24 mouse cellular contexts compared by ENCODE assay signal in the genomic region with DNA sequence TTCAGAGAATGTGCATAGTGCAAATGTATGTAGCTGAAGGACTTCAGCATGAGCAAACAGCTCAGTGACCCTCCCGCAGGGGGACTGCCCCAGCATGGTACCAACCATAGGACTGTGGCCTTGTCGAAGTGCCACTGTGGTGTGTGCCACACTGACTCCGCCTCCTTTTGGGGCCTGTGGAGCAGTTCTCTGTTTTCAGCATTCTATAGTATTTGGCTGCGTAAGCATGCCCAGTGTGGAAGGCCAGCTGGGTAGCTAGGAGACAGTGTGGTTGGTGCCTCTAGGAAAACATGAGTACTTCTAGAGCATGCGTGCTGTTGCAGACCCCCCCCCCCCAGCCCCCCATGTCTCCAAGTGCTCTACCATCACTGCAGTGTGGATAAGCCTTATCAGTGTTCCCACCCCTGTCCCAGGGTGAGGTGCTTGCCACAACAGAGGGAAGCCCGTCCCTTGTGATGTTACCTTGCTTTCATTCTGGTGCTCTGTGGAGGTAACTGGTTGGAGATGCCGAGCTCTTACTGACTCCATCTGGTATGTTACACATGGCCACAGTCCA. TPM values are rescaled to one million over a fixed set of nuclear protein-coding genes. Genes with fewer than 3 reads are reported as not detected.
DNase-seq lines count a peak whose midpoint lies in the region; ATAC-seq and TF ChIP-seq lines count a peak whose summit lies in the region.
"Had no signal": no experiment of that assay in that cellular context is flagged by ENCODE, and none has a peak within 500 bp of the region (broad histone marks: within the 10 kb centered on the region; RNA-seq: fewer than 3 reads in every experiment).

No protein-coding gene starts in this region.

- WGBS in hindbrain, postnatal 0 days: 87% methylated on average over 7 of the region's 7 CpGs
- 93% methylated on average over 6 of the region's 7 CpGs for WGBS in hindbrain, embryonic 11.5 days
- 69% methylated on average over 7 of the region's 7 CpGs for WGBS in liver, embryonic 11.5 days

- TF ChIP-seq CTCF in hindbrain, postnatal 0 days (IDR thresholded peaks at IDR 0.05; ENCODE audit: low read depth): no peak
- no peak for TF ChIP-seq CTCF in MEL (IDR thresholded peaks at IDR 0.05 in 2 of 3, conservative IDR thresholded peaks at IDR 0.05 in 1 of 3; ENCODE audit: control insufficient read depth in 1 of 3, insufficient read depth in 1 of 3, low read depth in 2 of 3, low read length in 3 of 3, poor library complexity in 1 of 3, severe bottlenecking in 1 of 3)

- no peak overlapping the region for H3K4me2 ChIP-seq in hindbrain, postnatal 0 days (ENCODE audit: low read depth, low read length)
- no peak overlapping the region for H3K4me2 ChIP-seq in hindbrain, embryonic 11.5 days (replicated peaks; ENCODE audit: low read depth, low read length)
- peak overlapping the region; percentile 38 for H3K4me2 ChIP-seq in liver, embryonic 11.5 days
- H3K4me2 ChIP-seq: embryonic facial prominence, embryonic 15.5 days had no signal

- H3K9me3 ChIP-seq in hindbrain, postnatal 0 days (ENCODE audit: low read length): no peaks in the 10 kb centered on the region
- no peaks in the 10 kb centered on the region for H3K9me3 ChIP-seq in hindbrain, embryonic 11.5 days (ENCODE audit: control insufficient read depth, low read length)
- no peaks in the 10 kb centered on the region for H3K9me3 ChIP-seq in MEL (replicated peaks; ENCODE audit: insufficient read depth, low read length)
- H3K9me3 ChIP-seq in liver, embryonic 11.5 days (ENCODE audit: control insufficient read depth, low read length): no peaks in the 10 kb centered on the region
- H3K9me3 ChIP-seq: embryonic facial prominence, embryonic 15.5 days had no signal

- H3K27ac ChIP-seq in hindbrain, postnatal 0 days: no peak overlapping the region
- H3K27ac ChIP-seq in hindbrain, embryonic 11.5 days (ENCODE audit: low read depth, low read length): no peak overlapping the region
- peak overlapping the region; percentile 44 for H3K27ac ChIP-seq in MEL (ENCODE audit: control insufficient read depth, low read depth, low read length)
- H3K27ac ChIP-seq in liver, embryonic 11.5 days (ENCODE audit: low read depth, low read length): peak overlapping the region; percentile 55; the same call in 1 of the 2 replicates
- H3K27ac ChIP-seq: embryonic facial prominence, embryonic 15.5 days; kidney, postnatal 0 days had no signal

- peak; percentile 51 to 79 for TF ChIP-seq EP300 in MEL (IDR thresholded peaks at IDR 0.05; ENCODE audit: low read depth in 1 of 2, low read length in 2 of 2)

- no peak for TF ChIP-seq POLR2A in MEL (IDR thresholded peaks at IDR 0.05; ENCODE audit: control insufficient read depth in 1 of 2, insufficient read depth in 1 of 2, low read depth in 1 of 2, low read length in 2 of 2, poor library complexity in 1 of 2)

- peak; percentile 22; the same call in 1 of the 2 replicates for ATAC-seq in hindbrain, postnatal 0 days
- ATAC-seq in hindbrain, embryonic 11.5 days (ENCODE audit: low FRiP score): no peak
- peak; percentile 94 for ATAC-seq in liver, embryonic 11.5 days (replicated peaks; ENCODE audit: low FRiP score)
- peak; percentile 70 for ATAC-seq in megakaryocyte progenitor cell, adult 5-6 weeks (replicated peaks; ENCODE audit: poor library complexity)
- ATAC-seq: hindbrain, embryonic 16.5 days; intestine, postnatal 0 days; lung, postnatal 0 days had no signal

- TF ChIP-seq RAD21 in MEL (IDR thresholded peaks at IDR 0.05; ENCODE audit: low read depth, low read length): no peak

- H3K79me2 ChIP-seq in MEL (ENCODE audit: control insufficient read depth, insufficient read depth, low read length, poor library complexity): no peaks in the 10 kb centered on the region

- H3K36me3 ChIP-seq in hindbrain, postnatal 0 days (ENCODE audit: insufficient read depth, low read length): peaks cover 73% of the 10 kb centered on the region
- peaks cover 17% of the 10 kb centered on the region for H3K36me3 ChIP-seq in hindbrain, embryonic 11.5 days (ENCODE audit: control insufficient read depth, insufficient read depth, low read length)
- peaks cover 27% of the 10 kb centered on the region in 2 experiments for H3K36me3 ChIP-seq in MEL (ENCODE audit: control insufficient read depth in 1 of 2, insufficient read depth in 2 of 2, low read length in 2 of 2)
- peaks cover 63% of the 10 kb centered on the region for H3K36me3 ChIP-seq in liver, embryonic 11.5 days (ENCODE audit: control insufficient read depth, insufficient read depth, low read length)

- no peak for DNase-seq in hindbrain, postnatal 0 days (ENCODE audit: low spot score)
- no peak for DNase-seq in hindbrain, embryonic 11.5 days (ENCODE audit: low spot score)
- peak; percentile 71 for DNase-seq in MEL (ENCODE audit: low read depth, low spot score)
- DNase-seq in liver, embryonic 11.5 days (ENCODE audit: low spot score): peak; percentile 41
- no peak for DNase-seq in right cerebral cortex, postnatal 4 days
- DNase-seq in ovary, postnatal 14 days (ENCODE audit: low spot score): no peak
- no peak for DNase-seq in cerebellum, postnatal 10 days
- DNase-seq: adrenal gland, postnatal 10 days; cerebellum, adult 11-12 months; cerebellum, postnatal 25 days; gastrocnemius, postnatal 10 days; heart, adult 11 months; heart, postnatal 4 days; layer of hippocampus, postnatal 36 days; midbrain, embryonic 14.5 days; thymus, postnatal 25 days had no signal

- H3K4me3 ChIP-seq in hindbrain, postnatal 0 days (ENCODE audit: low read length): no peak overlapping the region
- no peak overlapping the region for H3K4me3 ChIP-seq in hindbrain, embryonic 11.5 days (ENCODE audit: low read depth, low read length)
- H3K4me3 ChIP-seq in MEL (ENCODE audit: control insufficient read depth in 1 of 2, insufficient read depth in 1 of 2, low read depth in 2 of 2, low read length in 2 of 2): no peak overlapping the region
- H3K4me3 ChIP-seq in liver, embryonic 11.5 days (ENCODE audit: low read depth, low read length): no peak overlapping the region
- H3K4me3 ChIP-seq: embryonic facial prominence, embryonic 15.5 days had no signal

- no peaks in the 10 kb centered on the region for H3K4me1 ChIP-seq in hindbrain, postnatal 0 days (ENCODE audit: insufficient read depth, low read length)
- H3K4me1 ChIP-seq in hindbrain, embryonic 11.5 days (replicated peaks; ENCODE audit: control insufficient read depth, insufficient read depth, low read length): no peaks in the 10 kb centered on the region
- peaks cover 11 to 25% of the 10 kb centered on the region in 2 experiments for H3K4me1 ChIP-seq in MEL (ENCODE audit: control insufficient read depth in 1 of 2, insufficient read depth in 2 of 2, low read length in 2 of 2)
- H3K4me1 ChIP-seq in liver, embryonic 11.5 days (replicated peaks; ENCODE audit: control insufficient read depth, insufficient read depth, low read length): peaks cover 27% of the 10 kb centered on the region
- H3K4me1 ChIP-seq: embryonic facial prominence, embryonic 15.5 days had no signal

- no peak overlapping the region for H3K9ac ChIP-seq in hindbrain, postnatal 0 days (replicated peaks; ENCODE audit: low read length)
- no peak overlapping the region for H3K9ac ChIP-seq in hindbrain, embryonic 11.5 days (ENCODE audit: low read depth, low read length)
- no peak overlapping the region for H3K9ac ChIP-seq in MEL (ENCODE audit: control insufficient read depth, low read depth, low read length, poor library complexity, severe bottlenecking)
- H3K9ac ChIP-seq in liver, embryonic 11.5 days (ENCODE audit: low read depth, low read length): peak overlapping the region; percentile 48
- H3K9ac ChIP-seq: embryonic facial prominence, embryonic 15.5 days had no signal

- no peaks in the 10 kb centered on the region for H3K27me3 ChIP-seq in hindbrain, postnatal 0 days (ENCODE audit: insufficient read depth, low read length)
- no peaks in the 10 kb centered on the region for H3K27me3 ChIP-seq in hindbrain, embryonic 11.5 days (ENCODE audit: control insufficient read depth, insufficient read depth, low read length)
- H3K27me3 ChIP-seq in MEL (ENCODE audit: control insufficient read depth in 1 of 2, insufficient read depth in 2 of 2, low read length in 2 of 2): no peaks in the 10 kb centered on the region
- H3K27me3 ChIP-seq in liver, embryonic 11.5 days (replicated peaks; ENCODE audit: control insufficient read depth, insufficient read depth, low read length): no peaks in the 10 kb centered on the region
- H3K27me3 ChIP-seq: CH12.LX; embryonic facial prominence, embryonic 15.5 days; Patski had no signal

TF ChIP-seq in MEL, 35 proteins besides CTCF, POLR2A, EP300 and RAD21 (continues in another document):
- no peak for TF ChIP-seq JUND (IDR thresholded peaks at IDR 0.05; ENCODE audit: low read depth, low read length)
- no peak for TF ChIP-seq UBTF (IDR thresholded peaks at IDR 0.05; ENCODE audit: borderline replicate concordance, insufficient read depth, low read depth, low read length)
- peak; percentile 70 for TF ChIP-seq TAL1 (IDR thresholded peaks at IDR 0.05; ENCODE audit: low read length)
- TF ChIP-seq SIN3A (IDR thresholded peaks at IDR 0.05; ENCODE audit: low read length): no peak; the same call in none of the 2 replicates
- TF ChIP-seq SMC3 (IDR thresholded peaks at IDR 0.05; ENCODE audit: low read depth, low read length): 0 out of 2 replicates have a peak, but pooled peaks have one; percentile 12
- no peak for TF ChIP-seq KAT2A (conservative IDR thresholded peaks at IDR 0.05; ENCODE audit: low read depth, low read length)

RNA-seq across cellular contexts. Expression of gene Secisbp2, which starts 26.2 kb away (rescaled TPM):
- total RNA-seq in hindbrain, postnatal 0 days (2014; rRNA removed): 13.7 and 15.0 TPM in 2 replicates
- polyA plus RNA-seq in hindbrain, postnatal 0 days (2015; fragmentation: Nextera tagmentation; extraction: Ambion mirVana): 20.1 and 21.8 TPM in 2 replicates
- polyA plus RNA-seq in hindbrain, embryonic 11.5 days (2014; fragmentation: Nextera tagmentation; extraction: Ambion mirVana): 30.0 and 35.3 TPM in 2 replicates
- 23.4 and 26.0 TPM in 2 replicates for total RNA-seq in MEL (2012; rRNA removed)
- 10 to 100 TPM; 28.5 to 76.4 TPM for polyA plus RNA-seq in MEL (2012; ENCODE audit: insufficient read depth in 1 of 2, insufficient read length in 2 of 2, low read depth in 1 of 2, low replicate concordance in 2 of 2, missing spikeins in 1 of 2)
- 28.3 and 36.1 TPM in 2 replicates for polyA plus RNA-seq in liver, embryonic 11.5 days (2014; fragmentation: Nextera tagmentation; extraction: Ambion mirVana)
- total RNA-seq in megakaryocyte progenitor cell, adult 5-6 weeks (2015): 13.9 and 15.9 TPM in 2 replicates
- total RNA-seq in megakaryocyte progenitor cell, adult 5-6 weeks (2017): 24.6 and 25.0 TPM in 2 replicates

RNA-seq across cellular contexts. Expression of gene Cks2, which starts 32.7 kb away (rescaled TPM):
- 40.0 and 41.0 TPM in 2 replicates for total RNA-seq in hindbrain, postnatal 0 days (2014; rRNA removed)
- polyA plus RNA-seq in hindbrain, postnatal 0 days (2015; fragmentation: Nextera tagmentation; extraction: Ambion mirVana): 58.6 and 69.4 TPM in 2 replicates
- polyA plus RNA-seq in hindbrain, embryonic 11.5 days (2014; fragmentation: Nextera tagmentation; extraction: Ambion mirVana): 298 and 307 TPM in 2 replicates
- 297 and 388 TPM in 2 replicates for total RNA-seq in MEL (2012; rRNA removed)
- 100 to 1,000 TPM; 243 to 846 TPM for polyA plus RNA-seq in MEL (2012; ENCODE audit: insufficient read depth in 1 of 2, insufficient read length in 2 of 2, low read depth in 1 of 2, low replicate concordance in 2 of 2, missing spikeins in 1 of 2)
- 587 and 614 TPM in 2 replicates for polyA plus RNA-seq in liver, embryonic 11.5 days (2014; fragmentation: Nextera tagmentation; extraction: Ambion mirVana)
- 499 and 603 TPM in 2 replicates for total RNA-seq in megakaryocyte progenitor cell, adult 5-6 weeks (2015)
- total RNA-seq in megakaryocyte progenitor cell, adult 5-6 weeks (2017): 233 and 253 TPM in 2 replicates

Comparison
In these comparisons a context has a peak if more than half of its experiments do, and no peak if none do; other contexts are left out.
1. DNase-seq: peak in MEL (single experiment) and liver, embryonic 11.5 days (single experiment); none in hindbrain, postnatal 0 days (single experiment), hindbrain, embryonic 11.5 days (single experiment), right cerebral cortex, postnatal 4 days (single experiment), ovary, postnatal 14 days (single experiment) and cerebellum, postnatal 10 days (0 of 2).
2. H3K27ac ChIP-seq: peak in MEL (single experiment) and liver, embryonic 11.5 days (single experiment); none in hindbrain, postnatal 0 days (single experiment) and hindbrain, embryonic 11.5 days (single experiment).